23 mouse cellular contexts compared by ENCODE assay signal in the genomic region with DNA sequence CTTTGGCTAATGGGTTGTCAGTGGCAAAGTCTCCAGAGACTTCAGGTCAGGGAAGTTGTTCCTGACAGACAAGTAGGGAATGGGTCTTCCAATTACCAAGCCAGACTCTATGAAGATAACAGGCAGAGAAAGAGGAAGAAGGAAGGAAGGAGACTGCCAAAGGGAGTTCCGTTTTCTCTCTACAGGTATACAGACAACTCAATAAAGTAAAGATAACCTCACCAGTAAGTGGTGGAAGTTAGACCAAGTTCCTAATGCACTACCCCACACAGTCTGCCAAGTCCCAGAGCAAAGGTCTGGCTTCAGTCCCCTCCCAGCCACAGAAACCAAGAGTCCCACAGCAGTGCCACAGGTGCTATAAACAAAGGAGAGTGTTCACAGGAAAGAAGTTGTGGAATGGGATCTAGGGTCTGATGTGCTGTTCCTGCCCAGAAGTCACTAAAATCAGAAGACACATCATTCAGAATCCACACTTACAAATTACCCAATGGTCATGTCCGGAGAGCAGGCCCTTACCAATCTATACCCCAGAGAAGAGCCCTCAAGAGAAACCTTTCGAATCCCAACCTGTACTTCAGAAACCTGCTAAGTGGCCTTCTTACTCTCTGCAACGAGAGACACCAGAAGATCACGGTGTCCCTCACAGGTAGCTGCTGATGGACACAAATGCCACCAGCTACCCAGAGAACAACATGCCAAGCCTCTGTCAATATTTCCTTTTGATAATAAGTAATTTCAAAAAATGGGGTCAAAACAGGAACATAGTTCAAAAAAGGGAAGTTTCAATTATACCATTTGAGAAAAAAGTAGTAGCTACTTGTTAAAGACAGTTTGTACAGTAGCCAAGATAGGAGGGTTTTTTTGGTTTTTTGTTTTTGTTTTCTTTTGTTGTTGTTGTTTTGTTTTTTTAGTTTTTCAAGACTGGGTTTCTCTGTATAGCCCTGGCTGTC.
DNase-seq lines count a peak whose midpoint lies in the region; ATAC-seq and TF ChIP-seq lines count a peak whose summit lies in the region.
"Had no signal": no experiment of that assay in that cellular context is flagged by ENCODE, and none has a peak within 500 bp of the region (broad histone marks: within the 10 kb centered on the region; RNA-seq: fewer than 3 reads in every experiment).

No protein-coding gene starts in this region.

- intact Hi-C loops in heart, postnatal 10 days (cut with DNase I): no loop called here

- 83% methylated on average over 5 of the region's 5 CpGs for WGBS in kidney, adult 2 months

- peaks cover 4% of the 10 kb centered on the region; the same call in 1 of the 2 replicates for H3K4me1 ChIP-seq in kidney, adult 2 months (ENCODE audit: control insufficient read depth, insufficient read depth, low read length)
- H3K4me1 ChIP-seq: forebrain, embryonic 13.5 days; midbrain, embryonic 15.5 days; neural tube, embryonic 12.5 days had no signal

- TF ChIP-seq POLR2A in kidney, adult 2 months (IDR thresholded peaks at IDR 0.05; ENCODE audit: low read depth, low read length): no peak

- H3K4me3 ChIP-seq in kidney, adult 2 months (ENCODE audit: insufficient read depth, low read depth, low read length): no peak overlapping the region
- H3K4me3 ChIP-seq: forebrain, embryonic 13.5 days; heart, embryonic 15.5 days; midbrain, embryonic 15.5 days; neural tube, embryonic 12.5 days had no signal

- peak; percentile 60 for ATAC-seq in granulocyte monocyte progenitor cell, adult 5-6 weeks (replicated peaks; ENCODE audit: poor library complexity, severe bottlenecking)
- ATAC-seq in megakaryocyte progenitor cell, adult 5-6 weeks (replicated peaks; ENCODE audit: poor library complexity): peak; percentile 31
- ATAC-seq: forebrain, embryonic 13.5 days; hindbrain, postnatal 0 days; midbrain, embryonic 15.5 days had no signal

- no peak for TF ChIP-seq CTCF in kidney, adult 2 months (conservative IDR thresholded peaks at IDR 0.05; ENCODE audit: insufficient read depth, insufficient read length, low read depth, low read length)

- no peak overlapping the region for H3K27ac ChIP-seq in kidney, adult 2 months (ENCODE audit: insufficient read depth, low read depth, low read length)
- H3K27ac ChIP-seq: forebrain, embryonic 13.5 days; heart, embryonic 15.5 days; hindbrain, postnatal 0 days; kidney, postnatal 0 days; midbrain, embryonic 15.5 days; neural tube, embryonic 12.5 days had no signal

- H3K27me3 ChIP-seq in kidney, adult 2 months (replicated peaks; ENCODE audit: control insufficient read depth, insufficient read depth, low read length): no peaks in the 10 kb centered on the region
- H3K27me3 ChIP-seq: forebrain, embryonic 13.5 days; heart, embryonic 15.5 days; midbrain, embryonic 15.5 days; neural tube, embryonic 12.5 days had no signal

- peak; percentile 49 for DNase-seq in kidney, adult 2 months
- no peak for DNase-seq in kidney, postnatal 4 days
- peak; percentile 53 for DNase-seq in A20 (ENCODE audit: low read depth, low spot score)
- no peak for DNase-seq in lung, postnatal 25 days (ENCODE audit: low spot score)
- no peak for DNase-seq in left cerebral cortex, adult 11 months (ENCODE audit: low spot score)
- no peak for DNase-seq in heart, postnatal 10 days
- DNase-seq: adrenal gland, adult 2 months; cerebellum, adult 8-10 months; cerebellum, postnatal 36 days; gastrocnemius, postnatal 36 days; kidney, adult 18-20 months; lung, adult 2 months; lung, postnatal 14 days; right cerebral cortex, postnatal 4 days; thymus, postnatal 25 days had no signal

- no peaks in the 10 kb centered on the region for H3K36me3 ChIP-seq in kidney, adult 2 months (ENCODE audit: control insufficient read depth, insufficient read depth, low read length)
- H3K36me3 ChIP-seq: heart, embryonic 15.5 days; midbrain, embryonic 15.5 days; neural tube, embryonic 12.5 days had no signal

Comparison
In these comparisons a context has a peak if more than half of its experiments do, and no peak if none do; other contexts are left out.
1. DNase-seq: peak in kidney, adult 2 months (single experiment) and A20 (single experiment); none in kidney, postnatal 4 days (0 of 2), lung, postnatal 25 days (single experiment), left cerebral cortex, adult 11 months (single experiment) and heart, postnatal 10 days (0 of 2).